Mouse (Mus musculus) embryo, embryonic 11 days (tissue): Measurements from ENCODE around the gene Dhx40.
"Not testable (repeated sequence)": the region's sequence is repeated elsewhere in the genome, so short reads cannot be mapped to it uniquely, and the experiment has no call there.

Experiments used
- DNase-seq: peaks from one replicate; pipeline ENCODE4 v3.0.0-alpha.2; 2015

Gene Dhx40

DNA sequence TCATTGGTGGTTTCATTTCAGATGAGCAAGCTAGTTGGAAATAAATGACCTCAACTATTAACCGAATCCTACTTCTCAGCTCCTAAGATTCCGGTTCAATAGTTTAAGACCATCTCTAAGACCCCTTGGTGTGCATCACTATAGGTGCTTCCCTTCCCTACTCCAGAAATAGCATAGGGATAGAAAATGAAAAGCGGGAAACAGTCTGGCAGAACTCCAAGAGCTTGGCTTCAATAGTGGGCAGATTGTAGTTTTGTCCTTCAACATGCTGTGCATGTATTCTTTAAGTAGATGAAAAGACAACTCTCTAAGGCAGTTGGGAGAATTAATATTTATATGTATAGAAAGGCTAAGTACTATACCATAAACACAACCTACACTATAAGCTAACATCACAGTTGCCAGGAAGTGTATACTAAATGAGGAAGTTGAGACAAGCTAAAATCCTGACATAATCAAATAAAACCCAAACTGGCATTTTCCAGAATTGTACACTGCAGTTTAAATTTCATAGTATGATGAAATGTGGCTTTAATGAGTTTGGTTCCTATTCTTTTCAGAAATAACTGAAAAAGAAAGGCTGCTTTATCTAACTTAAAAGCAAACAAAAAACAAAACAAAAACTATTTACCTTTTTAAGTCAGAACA is 57.6 kb downstream of the Dhx40 start:
- DNase-seq = no peak

DNA sequence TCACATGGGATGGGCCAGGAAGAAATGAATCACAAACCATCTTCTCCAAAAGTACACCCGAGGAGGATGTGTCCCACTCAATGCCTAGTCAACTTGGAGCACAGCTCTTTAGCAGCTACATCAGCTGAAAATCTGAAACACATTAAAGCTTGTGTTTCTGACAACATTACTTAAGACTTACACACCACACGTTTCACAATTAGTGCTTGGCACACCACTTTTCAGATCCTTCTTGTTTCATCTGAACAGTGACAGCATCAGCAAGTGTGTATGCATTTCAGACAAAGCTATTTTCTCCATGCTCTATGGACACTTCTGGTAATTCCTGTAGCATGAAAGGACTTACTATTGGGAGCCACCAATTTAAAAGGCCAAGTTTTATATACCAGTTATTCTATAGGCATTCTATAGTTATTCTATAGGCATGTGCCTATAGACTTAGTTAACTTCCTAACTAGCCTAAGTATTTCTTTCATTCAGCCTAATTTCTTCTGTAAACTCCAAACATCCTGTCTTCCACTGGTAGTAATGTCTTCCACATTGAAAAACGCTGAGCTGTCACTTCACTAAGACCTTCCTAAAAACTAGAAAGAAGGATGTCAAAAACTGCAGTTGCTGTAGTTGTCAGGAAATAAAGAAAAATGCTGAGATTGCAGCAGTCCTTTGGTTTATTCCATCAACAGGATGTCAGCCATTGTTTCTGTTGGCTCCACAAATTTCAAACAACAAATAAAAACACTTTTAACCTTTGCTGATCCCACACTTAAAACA is 61.7 kb downstream of the Dhx40 start:
- DNase-seq = no peak

DNA sequence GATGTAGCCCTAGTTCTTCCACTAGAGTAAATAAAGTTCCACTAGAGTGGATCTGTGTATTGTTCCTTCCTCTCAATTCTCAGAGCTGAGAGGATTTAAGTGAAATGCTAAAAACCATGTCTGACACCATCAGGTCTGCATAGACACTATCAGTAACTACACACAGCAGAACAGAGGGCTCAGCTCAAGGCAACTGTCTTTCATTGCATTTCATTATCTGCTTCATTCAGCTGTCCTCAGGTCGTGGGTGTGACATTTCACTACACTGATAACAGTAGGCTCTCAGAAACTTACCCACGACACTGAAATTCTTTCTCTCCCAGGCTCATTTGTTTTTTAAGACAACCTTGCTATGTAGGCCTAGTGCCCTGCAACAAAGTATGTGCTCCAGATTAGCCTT is 64.9 kb downstream of the Dhx40 start:
- no peak for DNase-seq

DNA sequence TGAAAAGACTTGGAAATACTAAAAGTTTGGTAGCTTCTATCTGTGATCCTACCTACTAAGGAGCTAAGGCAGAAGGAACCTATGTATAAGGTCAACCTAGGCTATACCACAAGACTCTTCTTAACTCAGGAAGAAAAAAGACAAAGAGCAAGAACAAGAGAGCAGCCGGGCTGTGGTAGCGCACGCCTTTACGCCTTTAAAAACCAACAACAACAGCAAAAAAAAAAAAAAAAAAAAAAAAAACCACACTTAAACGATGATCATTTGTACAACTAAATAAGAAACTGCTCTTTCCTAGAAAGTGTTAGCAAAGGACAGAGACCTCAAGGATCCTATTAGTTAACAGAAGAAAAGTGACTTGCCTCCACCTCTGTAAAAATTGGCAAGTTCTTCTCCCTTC is 66.0 kb downstream of the Dhx40 start:
- no peak for DNase-seq

DNA sequence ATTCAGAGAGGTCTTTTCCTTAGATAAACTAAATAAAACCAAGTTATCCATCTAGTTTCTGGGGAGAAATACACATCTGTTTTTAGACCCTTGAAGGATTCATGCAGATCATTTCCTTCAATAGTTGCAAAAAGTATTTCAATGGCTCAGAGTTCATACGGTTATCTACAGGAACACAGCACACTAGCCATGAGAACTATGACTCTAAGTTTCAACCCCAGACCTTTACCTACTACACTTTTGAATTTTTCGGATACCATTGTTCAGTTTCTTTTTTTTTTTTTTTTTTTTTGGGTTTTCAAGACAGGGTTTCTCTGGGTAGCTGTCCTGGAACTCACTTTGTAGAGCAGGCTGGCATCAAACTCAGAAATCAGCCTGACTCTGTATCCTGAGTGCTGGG is 68.1 kb downstream of the Dhx40 start:
- DNase-seq = no peak

DNA sequence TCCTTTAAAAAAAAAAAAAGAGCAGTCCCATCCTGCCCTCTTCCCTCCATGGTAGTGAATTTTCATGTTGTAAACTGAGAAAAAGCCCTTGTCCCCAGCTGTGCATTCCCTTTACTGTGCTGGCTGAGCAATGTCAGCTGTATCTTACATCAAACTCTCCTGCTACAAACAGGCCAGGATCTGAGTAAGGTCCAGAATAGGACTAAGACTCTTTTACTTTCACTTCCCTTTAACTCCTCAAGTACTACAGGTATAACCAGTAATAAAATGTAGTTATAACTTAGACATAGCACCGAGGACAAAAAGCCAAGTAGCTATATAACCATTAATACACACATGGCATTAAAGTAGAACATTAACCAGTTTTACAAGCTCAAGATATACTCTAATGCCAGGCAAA is 68.6 kb downstream of the Dhx40 start:
- DNase-seq = no peak

DNA sequence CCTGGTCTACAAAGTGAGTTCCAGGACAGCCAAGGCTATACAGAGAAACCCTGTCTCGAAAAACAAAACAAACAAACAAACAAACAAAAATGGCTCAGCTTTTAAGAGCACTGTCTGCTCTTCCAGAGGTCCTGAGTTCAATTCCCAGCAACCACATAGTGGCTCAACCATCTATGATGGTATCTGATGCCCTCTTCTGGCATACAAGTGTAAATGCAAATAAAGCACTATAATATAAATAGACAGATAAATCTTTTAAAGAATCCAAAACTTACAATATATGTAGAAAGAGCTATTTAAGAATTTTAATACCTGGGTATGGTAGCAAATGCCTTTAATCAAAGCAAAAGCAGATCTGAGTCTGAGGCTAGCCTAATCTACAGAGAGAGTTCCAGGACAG is 69.2 kb downstream of the Dhx40 start:
- not testable (repeated sequence) for DNase-seq

DNA sequence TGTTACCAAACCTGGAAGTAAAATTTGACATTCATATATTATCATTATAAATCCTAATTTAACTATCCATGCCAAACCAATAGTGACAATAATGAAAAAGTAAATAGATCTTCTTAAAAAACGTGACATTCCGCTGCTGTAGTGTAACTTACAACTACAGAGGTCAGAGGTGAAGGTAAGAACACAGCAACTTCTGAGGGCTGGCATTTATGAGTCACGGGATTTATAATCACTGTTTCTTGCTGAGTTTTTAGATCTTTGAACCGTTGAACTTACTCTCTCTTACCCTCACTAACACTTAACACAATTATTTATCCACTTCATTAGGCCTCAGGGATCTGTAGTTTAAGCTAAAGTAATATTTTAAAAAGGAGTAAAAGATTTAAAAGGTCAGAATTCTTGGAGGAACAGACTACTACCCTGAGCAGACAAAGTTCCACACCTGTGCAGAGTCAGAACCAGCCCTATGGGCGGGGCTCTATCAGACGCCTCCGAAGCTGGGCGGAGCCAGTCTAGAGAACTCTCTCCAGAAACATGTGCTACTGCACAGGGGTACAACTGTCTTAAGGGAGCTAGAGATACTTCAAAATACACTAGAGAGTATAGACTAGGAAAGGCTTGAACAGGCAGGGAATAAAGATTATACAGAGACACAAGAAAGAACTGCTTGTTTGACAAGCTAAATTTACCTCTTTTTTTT is 70.1 kb downstream of the Dhx40 start:
- no peak for DNase-seq

DNA sequence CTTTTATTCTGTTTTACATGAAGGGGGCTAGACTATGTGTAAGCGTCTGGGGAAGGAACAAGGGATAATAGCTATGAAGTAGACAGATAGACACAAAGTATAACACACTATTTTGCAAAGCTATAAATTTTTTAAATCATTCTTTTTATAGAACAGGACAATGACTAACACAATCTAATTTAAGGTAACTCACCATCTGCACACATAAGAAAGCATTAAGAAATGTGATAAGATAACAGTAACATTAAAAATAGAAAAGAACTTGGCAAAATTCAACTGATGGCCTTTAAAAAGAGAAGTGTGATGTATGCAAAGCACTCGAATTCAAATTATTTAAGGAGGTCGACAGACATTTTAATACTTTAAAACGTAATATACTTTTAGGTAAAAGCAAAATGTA is 72.6 kb downstream of the Dhx40 start:
- DNase-seq = no peak

DNA sequence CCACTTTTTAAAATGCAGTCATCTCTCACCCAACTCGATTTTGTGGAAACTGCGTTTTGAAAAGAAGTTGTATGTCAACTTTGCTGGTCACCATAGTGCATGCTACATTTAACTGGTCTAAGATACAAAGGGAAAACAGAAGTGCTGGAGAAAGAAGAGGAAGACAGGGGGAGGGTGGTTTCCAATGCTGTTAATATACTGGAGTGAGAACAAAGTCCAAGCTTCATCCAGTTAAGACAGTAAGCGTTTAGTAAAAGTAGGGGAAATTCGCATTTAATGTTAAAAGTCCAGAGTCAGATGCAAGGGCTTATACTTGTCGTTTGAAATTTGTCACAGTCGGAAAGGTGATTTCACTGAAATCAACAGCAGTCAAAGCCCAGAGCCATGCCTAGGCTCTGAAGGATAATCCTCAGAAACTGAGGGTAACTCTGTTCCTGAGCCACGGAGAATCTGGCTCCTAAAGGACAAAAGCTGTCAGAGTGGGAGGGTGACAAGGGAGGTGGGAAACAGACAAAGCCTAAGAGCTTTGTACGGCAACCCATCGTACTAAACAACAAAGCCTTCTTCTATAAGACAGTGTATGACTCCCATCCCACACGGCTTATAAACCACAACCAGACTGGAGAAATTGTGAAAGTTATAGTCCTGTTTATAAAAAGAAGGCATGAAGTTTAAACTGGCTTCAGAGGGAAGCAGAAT is 73.2 kb downstream of the Dhx40 start:
- DNase-seq = no peak

DNA sequence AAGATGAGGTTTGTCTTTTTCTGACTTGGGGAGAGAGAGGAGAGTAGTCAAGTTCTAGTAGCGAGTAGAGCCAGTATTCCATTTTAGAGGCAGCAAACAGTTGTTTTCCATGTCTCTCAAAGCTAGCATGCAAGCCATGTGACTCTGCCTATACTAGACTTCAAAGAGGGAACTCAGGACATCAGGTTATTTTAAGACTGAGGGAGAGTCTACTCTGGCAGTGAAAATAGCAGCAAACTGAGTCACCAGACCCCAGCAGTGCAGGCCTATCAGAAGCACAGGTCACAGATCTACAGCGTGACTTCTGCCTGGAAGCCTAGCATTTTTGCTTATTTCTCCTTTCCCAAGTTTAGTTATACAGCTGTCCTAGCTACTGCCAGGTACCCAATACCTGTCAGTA is 76.1 kb downstream of the Dhx40 start:
- DNase-seq = no peak

DNA sequence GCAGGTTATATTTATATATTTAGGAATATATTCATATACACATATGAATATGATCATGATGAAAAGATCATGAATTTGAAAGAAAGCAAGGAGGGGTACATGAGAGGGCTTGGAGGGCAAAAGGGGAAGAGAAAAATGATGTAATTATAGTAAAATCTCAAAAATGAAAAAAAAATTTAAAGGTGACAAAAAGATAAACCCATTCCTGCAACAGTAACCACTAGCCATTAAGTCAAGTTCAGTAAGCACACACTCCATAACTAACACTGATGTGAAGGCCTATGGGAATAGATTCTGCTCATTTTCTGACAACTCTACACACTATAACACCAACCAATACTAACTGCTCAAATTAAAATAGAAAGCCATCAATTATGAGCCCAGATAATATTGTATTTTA is 81.9 kb downstream of the Dhx40 start:
- no peak for DNase-seq

DNA sequence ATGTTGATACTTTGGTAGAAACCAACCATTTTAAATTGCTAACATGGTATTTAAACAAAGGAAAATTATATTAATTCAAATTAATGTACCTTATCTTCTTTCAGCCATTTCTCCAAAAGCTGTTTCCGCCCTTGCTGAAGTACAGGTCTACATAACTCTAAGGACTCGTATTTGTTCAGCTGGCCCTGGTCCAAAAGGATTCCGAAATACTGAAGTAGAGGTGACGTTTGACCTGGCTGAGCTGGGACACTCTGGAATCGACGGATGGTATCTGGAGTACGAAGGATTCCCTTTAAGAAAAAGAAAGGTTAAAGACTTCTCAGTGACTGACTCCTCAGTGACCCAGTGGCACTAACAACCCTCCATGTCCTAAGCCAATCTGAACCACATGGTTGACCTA is 82.6 kb downstream of the Dhx40 start:
- DNase-seq = no peak

DNA sequence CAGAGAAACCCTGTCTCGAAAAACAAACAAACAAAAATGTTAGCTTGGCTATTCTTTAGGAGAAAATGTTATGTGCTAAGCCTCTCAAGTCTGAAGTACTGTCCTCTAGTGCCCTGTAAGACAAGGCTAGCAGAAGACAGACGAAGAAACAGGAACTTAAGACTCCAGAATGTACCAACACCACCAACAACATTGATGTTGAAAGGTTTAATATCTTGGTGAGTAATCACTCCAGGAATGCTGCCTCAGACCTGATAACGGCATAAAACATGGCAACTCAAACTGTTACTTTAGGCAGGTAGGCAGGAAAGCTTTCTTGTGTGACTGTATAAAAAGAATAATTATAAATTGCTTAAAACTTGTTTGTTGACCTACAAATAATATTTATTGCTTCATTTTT is 83.5 kb downstream of the Dhx40 start:
- no peak for DNase-seq

DNA sequence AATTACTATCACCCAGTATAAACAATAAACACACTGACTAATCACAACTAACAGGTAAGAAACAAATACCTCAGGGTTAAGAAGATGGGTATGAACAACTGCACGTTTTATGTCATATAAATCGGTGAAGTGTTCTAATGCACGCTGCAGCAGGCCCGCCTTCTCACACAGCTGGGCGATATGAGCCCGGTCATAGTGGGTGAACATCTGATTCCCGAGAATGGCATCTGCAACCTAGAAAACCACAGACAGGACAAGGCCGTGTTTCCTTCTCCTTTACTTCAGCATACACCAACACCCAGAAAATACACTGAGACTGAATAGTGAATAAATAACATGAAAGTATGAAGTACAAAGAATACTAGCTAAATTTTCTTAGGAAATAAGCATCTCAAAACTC is 88.2 kb downstream of the Dhx40 start:
- no peak for DNase-seq
